ENCODE assay signal across 9 mouse cellular contexts in genomic region chr7:45182199-45182601, GRCm38 (mm10). TPM values are rescaled to one million over a fixed set of nuclear protein-coding genes. Genes with fewer than 3 reads are reported as not detected.
A peak's percentile ranks its signal among the peaks of the same experiment; 100 is the strongest.
DNase-seq lines count a peak whose midpoint lies in the region; ATAC-seq and TF ChIP-seq lines count a peak whose summit lies in the region.
"Had no signal": no experiment of that assay in that cellular context is flagged by ENCODE, and none has a peak within 500 bp of the region (broad histone marks: within the 10 kb centered on the region; RNA-seq: fewer than 3 reads in every experiment).

No protein-coding gene starts in this region.

- peak overlapping the region; percentile 53 for H3K4me2 ChIP-seq in embryonic facial prominence, embryonic 15.5 days (replicated peaks)
- H3K4me2 ChIP-seq in limb, embryonic 14.5 days (replicated peaks; ENCODE audit: low read depth, low read length, severe bottlenecking): peak overlapping the region; percentile 40
- peak overlapping the region; percentile 49 for H3K4me2 ChIP-seq in midbrain, postnatal 0 days (ENCODE audit: low read depth, low read length, poor library complexity, severe bottlenecking)

- H3K4me3 ChIP-seq in bone marrow macrophage, adult 2 months (ENCODE audit: insufficient read depth, low read length): peak overlapping the region; percentile 46
- peak overlapping the region; percentile 31 for H3K4me3 ChIP-seq in embryonic facial prominence, embryonic 15.5 days (replicated peaks)
- H3K4me3 ChIP-seq in limb, embryonic 14.5 days (replicated peaks; ENCODE audit: low read length): peak overlapping the region; percentile 10
- H3K4me3 ChIP-seq in midbrain, postnatal 0 days (ENCODE audit: low read depth, low read length): peak overlapping the region; percentile 34

- peaks cover 7% of the 10 kb centered on the region for H3K4me1 ChIP-seq in bone marrow macrophage, adult 2 months (ENCODE audit: control insufficient read depth, insufficient read depth, low read length)
- peaks cover 15% of the 10 kb centered on the region for H3K4me1 ChIP-seq in embryonic facial prominence, embryonic 15.5 days
- H3K4me1 ChIP-seq in limb, embryonic 14.5 days (ENCODE audit: control insufficient read depth, insufficient read depth, low read length): no peaks in the 10 kb centered on the region
- H3K4me1 ChIP-seq in midbrain, postnatal 0 days (ENCODE audit: insufficient read depth, low read length): no peaks in the 10 kb centered on the region

- peaks cover 99% of the 10 kb centered on the region for H3K27me3 ChIP-seq in embryonic facial prominence, embryonic 15.5 days
- H3K27me3 ChIP-seq in limb, embryonic 14.5 days (ENCODE audit: control insufficient read depth, insufficient read depth, low read length): peaks cover 68% of the 10 kb centered on the region
- peaks cover 71% of the 10 kb centered on the region for H3K27me3 ChIP-seq in midbrain, postnatal 0 days (ENCODE audit: insufficient read depth, low read length)

- no peak for TF ChIP-seq CTCF in bone marrow macrophage, adult 2 months (IDR thresholded peaks at IDR 0.05; ENCODE audit: low read depth, low read length)
- TF ChIP-seq CTCF in midbrain, postnatal 0 days (IDR thresholded peaks at IDR 0.05): no peak

- H3K9ac ChIP-seq in embryonic facial prominence, embryonic 15.5 days: no peak overlapping the region
- H3K9ac ChIP-seq in limb, embryonic 14.5 days (ENCODE audit: low read depth, low read length, severe bottlenecking): no peak overlapping the region
- no peak overlapping the region for H3K9ac ChIP-seq in midbrain, postnatal 0 days (replicated peaks; ENCODE audit: low read length, poor library complexity, severe bottlenecking)

- no peaks in the 10 kb centered on the region for H3K9me3 ChIP-seq in embryonic facial prominence, embryonic 15.5 days (replicated peaks)
- no peaks in the 10 kb centered on the region for H3K9me3 ChIP-seq in limb, embryonic 14.5 days (ENCODE audit: control insufficient read depth, low read length)
- no peaks in the 10 kb centered on the region for H3K9me3 ChIP-seq in midbrain, postnatal 0 days (ENCODE audit: low read length)

- under 1% methylated on average over 34 of the region's 34 CpGs for WGBS in embryonic facial prominence, embryonic 15.5 days
- WGBS in limb, embryonic 14.5 days: 0% methylated on average over 34 of the region's 34 CpGs
- under 1% methylated on average over 34 of the region's 34 CpGs for WGBS in midbrain, postnatal 0 days

- peak; percentile 96 for DNase-seq in A20 (ENCODE audit: low read depth, low spot score)
- peak; percentile 88 for DNase-seq in heart, adult 8-10 months (ENCODE audit: low spot score)
- peak; percentile 92 to 93 for DNase-seq in kidney, adult 8-10 months
- DNase-seq in limb, embryonic 14.5 days (ENCODE audit: low spot score): peak; percentile 91
- peak; percentile 87 for DNase-seq in midbrain, postnatal 0 days (ENCODE audit: low spot score)
- DNase-seq in spleen, postnatal 14 days (ENCODE audit: low spot score in 2 of 2): peak; percentile 76 to 81

- H3K27ac ChIP-seq in bone marrow macrophage, adult 2 months (ENCODE audit: insufficient read depth, low read depth, low read length): no peak overlapping the region
- no peak overlapping the region for H3K27ac ChIP-seq in embryonic facial prominence, embryonic 15.5 days (replicated peaks)
- no peak overlapping the region for H3K27ac ChIP-seq in limb, embryonic 14.5 days (replicated peaks; ENCODE audit: low read depth, low read length)
- no peak overlapping the region for H3K27ac ChIP-seq in midbrain, postnatal 0 days (ENCODE audit: low read depth, low read length)

- peak; percentile 81 for ATAC-seq in embryonic facial prominence, embryonic 15.5 days (ENCODE audit: insufficient number of reproducible peaks, low FRiP score, low TSS enrichment, low read depth)
- peak; percentile 93 for ATAC-seq in limb, embryonic 14.5 days (ENCODE audit: low FRiP score, low read depth)
- peak; percentile 87 for ATAC-seq in midbrain, postnatal 0 days (ENCODE audit: low FRiP score)

- TF ChIP-seq POLR2A in bone marrow macrophage, adult 2 months (IDR thresholded peaks at IDR 0.05; ENCODE audit: borderline replicate concordance, low read depth, low read length): no peak
- TF ChIP-seq POLR2A in limb, embryonic 14.5 days (IDR thresholded peaks at IDR 0.05; ENCODE audit: borderline replicate concordance, extremely low read depth, insufficient read depth, insufficient read length): no peak

- no peaks in the 10 kb centered on the region for H3K36me3 ChIP-seq in embryonic facial prominence, embryonic 15.5 days
- no peaks in the 10 kb centered on the region for H3K36me3 ChIP-seq in limb, embryonic 14.5 days (ENCODE audit: control insufficient read depth, insufficient read depth, low read length)
- no peaks in the 10 kb centered on the region for H3K36me3 ChIP-seq in midbrain, postnatal 0 days (ENCODE audit: insufficient read depth, low read length)

RNA-seq across cellular contexts. Expression of gene Pth2, which starts 1.4 kb away (rescaled TPM):
- polyA plus RNA-seq in bone marrow macrophage, adult 2 months (2012; ENCODE audit: insufficient read depth, insufficient read length, missing spikeins): not detected in 2 replicates
- polyA plus RNA-seq in embryonic facial prominence, embryonic 15.5 days (2015; fragmentation: Nextera tagmentation; extraction: Ambion mirVana): not detected in 2 replicates
- total RNA-seq in heart, adult 8-10 months (2022): not detected
- not detected in 2 replicates for polyA plus RNA-seq in limb, embryonic 14.5 days (2012; rRNA removed)
- not detected in 2 replicates for polyA plus RNA-seq in limb, embryonic 14.5 days (2014; fragmentation: Nextera tagmentation; extraction: Ambion mirVana)
- total RNA-seq in midbrain, postnatal 0 days (2014; rRNA removed): not detected in 2 replicates
- polyA plus RNA-seq in midbrain, postnatal 0 days (2015; fragmentation: Nextera tagmentation; extraction: Ambion mirVana): 0.93 and 1.3 TPM in 2 replicates
- polyA plus RNA-seq: C2C12 had no signal

RNA-seq across cellular contexts. Expression of gene Gfy, which starts 2.8 kb away (rescaled TPM):
- not detected in 2 replicates for polyA plus RNA-seq in bone marrow macrophage, adult 2 months (2012; ENCODE audit: insufficient read depth, insufficient read length, missing spikeins)
- 5.5 and 13.4 TPM in 2 replicates for polyA plus RNA-seq in embryonic facial prominence, embryonic 15.5 days (2015; fragmentation: Nextera tagmentation; extraction: Ambion mirVana)
- total RNA-seq in heart, adult 8-10 months (2022): not detected
- 0.09 and 0.27 TPM in 2 replicates for polyA plus RNA-seq in limb, embryonic 14.5 days (2012; rRNA removed)
- polyA plus RNA-seq in limb, embryonic 14.5 days (2014; fragmentation: Nextera tagmentation; extraction: Ambion mirVana): not detected in 2 replicates
- total RNA-seq in midbrain, postnatal 0 days (2014; rRNA removed): not detected in 2 replicates
- 0.11 and 0.51 TPM in 2 replicates for polyA plus RNA-seq in midbrain, postnatal 0 days (2015; fragmentation: Nextera tagmentation; extraction: Ambion mirVana)
- polyA plus RNA-seq: C2C12 had no signal

RNA-seq across cellular contexts. Expression of gene Slc17a7, which starts 18.5 kb away (rescaled TPM):
- polyA plus RNA-seq in bone marrow macrophage, adult 2 months (2012; ENCODE audit: insufficient read depth, insufficient read length, missing spikeins): not detected in 2 replicates
- 0.33 and 0.39 TPM in 2 replicates for polyA plus RNA-seq in embryonic facial prominence, embryonic 15.5 days (2015; fragmentation: Nextera tagmentation; extraction: Ambion mirVana)
- total RNA-seq in heart, adult 8-10 months (2022): 10 to 100 TPM; 32.0 to 50.7 (median 41.1) TPM
- polyA plus RNA-seq in limb, embryonic 14.5 days (2012; rRNA removed): 0.40 and 0.58 TPM in 2 replicates
- polyA plus RNA-seq in limb, embryonic 14.5 days (2014; fragmentation: Nextera tagmentation; extraction: Ambion mirVana): 0.17 and 0.18 TPM in 2 replicates
- total RNA-seq in midbrain, postnatal 0 days (2014; rRNA removed): 1.9 and 2.5 TPM in 2 replicates
- polyA plus RNA-seq in midbrain, postnatal 0 days (2015; fragmentation: Nextera tagmentation; extraction: Ambion mirVana): 0.95 and 0.96 TPM in 2 replicates

RNA-seq across cellular contexts. Expression of gene Ccdc155, which starts 22.5 kb away (rescaled TPM):
- 0.24 TPM in 1 of 2 replicates, not detected in the other for polyA plus RNA-seq in bone marrow macrophage, adult 2 months (2012; ENCODE audit: insufficient read depth, insufficient read length, missing spikeins)
- 1.00 and 1.1 TPM in 2 replicates for polyA plus RNA-seq in embryonic facial prominence, embryonic 15.5 days (2015; fragmentation: Nextera tagmentation; extraction: Ambion mirVana)
- not detected for total RNA-seq in heart, adult 8-10 months (2022)
- polyA plus RNA-seq in limb, embryonic 14.5 days (2012; rRNA removed): 1.4 and 1.5 TPM in 2 replicates
- 0.79 and 1.2 TPM in 2 replicates for polyA plus RNA-seq in limb, embryonic 14.5 days (2014; fragmentation: Nextera tagmentation; extraction: Ambion mirVana)
- total RNA-seq in midbrain, postnatal 0 days (2014; rRNA removed): 0.24 and 0.38 TPM in 2 replicates
- polyA plus RNA-seq in midbrain, postnatal 0 days (2015; fragmentation: Nextera tagmentation; extraction: Ambion mirVana): 0.32 and 0.50 TPM in 2 replicates
- polyA plus RNA-seq: C2C12 had no signal

RNA-seq across cellular contexts. Expression of gene Aldh16a1, which starts 27.8 kb away (rescaled TPM):
- polyA plus RNA-seq in bone marrow macrophage, adult 2 months (2012; ENCODE audit: insufficient read depth, insufficient read length, missing spikeins): 89.0 and 111 TPM in 2 replicates
- polyA plus RNA-seq in embryonic facial prominence, embryonic 15.5 days (2015; fragmentation: Nextera tagmentation; extraction: Ambion mirVana): 43.7 and 47.1 TPM in 2 replicates
- 10 to 100 TPM; 24.9 to 36.9 (median 29.2) TPM for total RNA-seq in heart, adult 8-10 months (2022)
- polyA plus RNA-seq in limb, embryonic 14.5 days (2012; rRNA removed): 45.6 and 67.3 TPM in 2 replicates
- 40.0 and 47.7 TPM in 2 replicates for polyA plus RNA-seq in limb, embryonic 14.5 days (2014; fragmentation: Nextera tagmentation; extraction: Ambion mirVana)
- total RNA-seq in midbrain, postnatal 0 days (2014; rRNA removed): 18.9 and 22.0 TPM in 2 replicates
- 12.9 and 15.2 TPM in 2 replicates for polyA plus RNA-seq in midbrain, postnatal 0 days (2015; fragmentation: Nextera tagmentation; extraction: Ambion mirVana)
